Mouse (Mus musculus): Measurements from ENCODE around the gene Wfdc18. TPM values are rescaled to one million over a fixed set of nuclear protein-coding genes. Genes with fewer than 3 reads are reported as not detected.

Gene Wfdc18
- polyA plus RNA-seq, 1 experiment from 2014 or later, result 5.6 TPM

- Histone ChIP-seq H3K9me3 (ENCODE audit: control insufficient read depth, low read length) (peaks cover 4% of the 10 kb centered on the region), H3K4me3 (ENCODE audit: control insufficient read depth in 1 of 2, insufficient read depth in 1 of 2, low read depth in 1 of 2, low read length in 2 of 2) (no peak overlapping the region), H3K4me2 (ENCODE audit: low read length) (no peak overlapping the region), H3K27me3 (ENCODE audit: control insufficient read depth, insufficient read depth, low read length) (peaks cover 5% of the 10 kb centered on the region; the same call in 1 of the 2 replicates), H3K27ac (replicated peaks in 1 of 2; ENCODE audit: control insufficient read depth in 1 of 2, insufficient read depth in 1 of 2, low read depth in 2 of 2, low read length in 2 of 2) (no peak overlapping the region), H3K9ac (ENCODE audit: low read length) (no peak overlapping the region), H3K4me1 (ENCODE audit: control insufficient read depth in 2 of 2, insufficient read depth in 2 of 2, low read length in 2 of 2) (no peaks in the 10 kb centered on the region), H3K36me3 (ENCODE audit: control insufficient read depth, insufficient read depth, low read length) (no peaks in the 10 kb centered on the region)
- 72% methylated on average over 5 of the region's 5 CpGs for WGBS
- no peak for ATAC-seq (ENCODE audit: insufficient number of reproducible peaks, insufficient read depth, low FRiP score, low read depth)
Observed at GRCm38 (mm10) chr11:83733071-83733640, 24.3 kb downstream of the Wfdc18 start.

- no peak overlapping the region for H3K27ac ChIP-seq (replicated peaks in 1 of 2; ENCODE audit: control insufficient read depth in 1 of 2, insufficient read depth in 1 of 2, low read depth in 2 of 2, low read length in 2 of 2)
- no peak overlapping the region for H3K4me3 ChIP-seq (ENCODE audit: control insufficient read depth in 1 of 2, insufficient read depth in 1 of 2, low read depth in 1 of 2, low read length in 2 of 2)
- H3K27me3 ChIP-seq (ENCODE audit: control insufficient read depth, insufficient read depth, low read length), result peaks cover 5% of the 10 kb centered on the region; the same call in 1 of the 2 replicates
- H3K9ac ChIP-seq (ENCODE audit: low read length), result no peak overlapping the region
- ATAC-seq (ENCODE audit: insufficient number of reproducible peaks, insufficient read depth, low FRiP score, low read depth), result no peak
- H3K9me3 ChIP-seq (ENCODE audit: control insufficient read depth, low read length), result peaks cover 4% of the 10 kb centered on the region
- no peak overlapping the region for H3K4me2 ChIP-seq (ENCODE audit: low read length)
- no peaks in the 10 kb centered on the region for H3K4me1 ChIP-seq (ENCODE audit: control insufficient read depth in 2 of 2, insufficient read depth in 2 of 2, low read length in 2 of 2)
- WGBS, result 65% methylated on average over 1 of the region's 1 CpGs
- H3K36me3 ChIP-seq (ENCODE audit: control insufficient read depth, insufficient read depth, low read length), result no peaks in the 10 kb centered on the region
Observed at GRCm38 (mm10) chr11:83734215-83734614, 25.4 kb downstream of the Wfdc18 start.

DNA sequence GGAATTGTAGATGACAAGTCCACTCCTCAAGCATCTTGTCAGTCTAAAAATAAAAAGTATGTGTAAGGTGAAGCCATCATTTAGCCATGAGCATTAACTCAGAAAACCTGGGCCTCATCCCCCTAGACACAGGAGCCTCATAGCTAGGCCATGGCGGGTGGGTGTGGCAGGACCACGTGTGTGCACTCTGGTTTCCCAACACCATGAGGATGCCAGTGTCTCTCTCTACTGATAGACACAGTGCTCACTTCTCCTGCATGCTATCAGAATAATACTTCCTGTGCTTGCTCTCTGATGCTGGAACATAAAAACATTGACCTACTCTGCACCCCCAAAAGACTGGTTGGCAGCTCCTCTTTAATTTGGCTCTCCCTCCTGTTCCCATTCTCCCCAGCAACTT is 27.1 kb downstream of the Wfdc18 start:
- H3K27ac ChIP-seq (replicated peaks in 1 of 2; ENCODE audit: control insufficient read depth in 1 of 2, insufficient read depth in 1 of 2, low read depth in 2 of 2, low read length in 2 of 2), result no peak overlapping the region
- H3K4me1 ChIP-seq (ENCODE audit: control insufficient read depth in 2 of 2, insufficient read depth in 2 of 2, low read length in 2 of 2), result no peaks in the 10 kb centered on the region
- 52% methylated on average over 2 of the region's 2 CpGs for WGBS
- H3K9ac ChIP-seq (ENCODE audit: low read length), result no peak overlapping the region
- no peaks in the 10 kb centered on the region for H3K36me3 ChIP-seq (ENCODE audit: control insufficient read depth, insufficient read depth, low read length)
- no peak for ATAC-seq (ENCODE audit: insufficient number of reproducible peaks, insufficient read depth, low FRiP score, low read depth)
- H3K4me3 ChIP-seq (ENCODE audit: control insufficient read depth in 1 of 2, insufficient read depth in 1 of 2, low read depth in 1 of 2, low read length in 2 of 2), result no peak overlapping the region
- no peak overlapping the region for H3K4me2 ChIP-seq (ENCODE audit: low read length)
- peaks cover 4% of the 10 kb centered on the region for H3K9me3 ChIP-seq (ENCODE audit: control insufficient read depth, low read length)
- H3K27me3 ChIP-seq (ENCODE audit: control insufficient read depth, insufficient read depth, low read length), result peaks cover 8% of the 10 kb centered on the region; the same call in 1 of the 2 replicates

DNA sequence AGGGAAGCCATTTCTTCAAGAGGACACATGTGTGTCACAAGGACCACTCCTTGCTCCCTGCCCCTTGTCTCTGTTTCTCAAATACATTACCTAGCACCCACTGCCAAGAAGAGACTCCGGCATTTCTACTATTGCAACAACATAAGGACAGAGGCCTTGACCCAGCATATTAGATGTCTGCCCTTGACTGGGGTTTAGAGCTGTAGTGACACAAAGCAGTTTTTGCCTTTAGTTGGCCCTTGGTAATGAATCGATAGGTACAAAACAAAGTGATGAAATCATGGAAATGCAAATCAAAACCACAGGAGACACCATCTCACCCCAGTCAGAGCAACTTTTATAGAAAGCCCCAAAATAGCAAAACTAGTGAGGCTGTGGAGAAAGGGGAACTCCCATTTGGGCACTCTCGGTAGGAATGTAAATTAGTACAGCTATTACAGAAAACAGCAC is 28.3 kb downstream of the Wfdc18 start:
- no peak overlapping the region for H3K9ac ChIP-seq (ENCODE audit: low read length)
- no peak for ATAC-seq (ENCODE audit: insufficient number of reproducible peaks, insufficient read depth, low FRiP score, low read depth)
- WGBS, result 75% methylated on average over 3 of the region's 3 CpGs

DNA sequence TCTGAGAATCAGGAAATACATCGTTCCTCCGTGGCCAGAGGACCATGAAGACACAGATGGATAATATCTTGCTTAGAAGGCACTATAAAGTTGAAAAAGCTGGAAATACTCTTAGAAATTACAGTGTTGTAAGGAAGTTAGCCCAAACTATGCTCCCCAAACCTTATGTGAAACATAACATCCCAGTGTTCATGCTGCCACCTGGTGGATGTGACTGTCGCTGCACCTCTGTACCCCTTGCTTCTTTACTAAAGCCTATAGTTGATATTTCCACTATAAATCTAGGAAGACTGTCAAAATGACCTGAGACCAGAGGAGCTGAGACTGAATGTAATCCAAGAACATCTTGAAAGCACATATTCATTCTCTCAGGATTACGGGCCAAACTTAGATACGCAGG is 30.4 kb downstream of the Wfdc18 start:
- no peak overlapping the region for H3K4me2 ChIP-seq (ENCODE audit: low read length)
- H3K9me3 ChIP-seq (ENCODE audit: control insufficient read depth, low read length), result no peaks in the 10 kb centered on the region
- no peak overlapping the region for H3K9ac ChIP-seq (ENCODE audit: low read length)
- WGBS, result 17% methylated on average over 5 of the region's 5 CpGs
- H3K4me1 ChIP-seq (ENCODE audit: control insufficient read depth in 2 of 2, insufficient read depth in 2 of 2, low read length in 2 of 2), result no peaks in the 10 kb centered on the region
- no peak for ATAC-seq (ENCODE audit: insufficient number of reproducible peaks, insufficient read depth, low FRiP score, low read depth)
- H3K27me3 ChIP-seq (ENCODE audit: control insufficient read depth, insufficient read depth, low read length), result peaks cover 24% of the 10 kb centered on the region
- no peak overlapping the region for H3K27ac ChIP-seq (replicated peaks in 1 of 2; ENCODE audit: control insufficient read depth in 1 of 2, insufficient read depth in 1 of 2, low read depth in 2 of 2, low read length in 2 of 2)
- no peak overlapping the region for H3K4me3 ChIP-seq (ENCODE audit: control insufficient read depth in 1 of 2, insufficient read depth in 1 of 2, low read depth in 1 of 2, low read length in 2 of 2)
- H3K36me3 ChIP-seq (ENCODE audit: control insufficient read depth, insufficient read depth, low read length), result no peaks in the 10 kb centered on the region

More for the DNA sequence above, 28.3 kb downstream of the Wfdc18 start:
- Histone ChIP-seq H3K4me2 (ENCODE audit: low read length) (no peak overlapping the region), H3K9me3 (ENCODE audit: control insufficient read depth, low read length) (peaks cover 4% of the 10 kb centered on the region), H3K4me3 (ENCODE audit: control insufficient read depth in 1 of 2, insufficient read depth in 1 of 2, low read depth in 1 of 2, low read length in 2 of 2) (no peak overlapping the region), H3K36me3 (ENCODE audit: control insufficient read depth, insufficient read depth, low read length) (no peaks in the 10 kb centered on the region), H3K27me3 (ENCODE audit: control insufficient read depth, insufficient read depth, low read length) (peaks cover 15% of the 10 kb centered on the region; the same call in 1 of the 2 replicates), H3K27ac (replicated peaks in 1 of 2; ENCODE audit: control insufficient read depth in 1 of 2, insufficient read depth in 1 of 2, low read depth in 2 of 2, low read length in 2 of 2) (no peak overlapping the region), H3K4me1 (ENCODE audit: control insufficient read depth in 2 of 2, insufficient read depth in 2 of 2, low read length in 2 of 2) (no peaks in the 10 kb centered on the region)

DNA sequence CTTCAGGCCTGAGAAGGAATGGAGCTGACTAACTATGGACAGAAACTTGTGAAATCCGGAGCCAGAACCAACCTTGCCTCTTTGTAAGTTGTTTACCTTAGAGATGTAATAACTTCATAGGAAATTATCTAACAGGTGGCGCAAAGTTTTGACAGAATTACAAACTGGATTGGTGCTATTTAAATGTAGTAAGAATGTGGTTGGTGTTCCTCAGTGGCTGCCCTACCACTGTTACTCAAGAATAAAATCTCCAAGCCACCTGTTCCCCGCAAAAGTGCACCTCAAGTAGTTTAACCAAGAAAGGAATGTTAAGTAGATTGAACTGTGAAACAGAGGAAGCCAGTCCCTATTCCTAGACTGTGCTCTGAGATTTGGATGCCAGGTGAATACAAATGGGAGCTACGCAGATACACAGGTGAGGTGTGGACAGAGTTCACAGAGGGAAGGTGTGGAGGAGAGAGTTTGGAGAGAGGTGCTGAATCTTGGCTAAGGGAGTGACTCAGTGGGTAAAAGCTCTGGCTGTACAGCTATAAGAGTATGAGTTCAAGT is 31.7 kb downstream of the Wfdc18 start:
- Histone ChIP-seq H3K9ac (ENCODE audit: low read length) (no peak overlapping the region), H3K4me3 (ENCODE audit: control insufficient read depth in 1 of 2, insufficient read depth in 1 of 2, low read depth in 1 of 2, low read length in 2 of 2) (no peak overlapping the region), H3K27me3 (ENCODE audit: control insufficient read depth, insufficient read depth, low read length) (peaks cover 36% of the 10 kb centered on the region), H3K4me1 (ENCODE audit: control insufficient read depth in 2 of 2, insufficient read depth in 2 of 2, low read length in 2 of 2) (no peaks in the 10 kb centered on the region), H3K9me3 (ENCODE audit: control insufficient read depth, low read length) (no peaks in the 10 kb centered on the region), H3K36me3 (ENCODE audit: control insufficient read depth, insufficient read depth, low read length) (no peaks in the 10 kb centered on the region), H3K27ac (replicated peaks in 1 of 2; ENCODE audit: control insufficient read depth in 1 of 2, insufficient read depth in 1 of 2, low read depth in 2 of 2, low read length in 2 of 2) (no peak overlapping the region), H3K4me2 (ENCODE audit: low read length) (no peak overlapping the region)
- 68% methylated on average over 4 of the region's 4 CpGs for WGBS
- no peak for ATAC-seq (ENCODE audit: insufficient number of reproducible peaks, insufficient read depth, low FRiP score, low read depth)

DNA sequence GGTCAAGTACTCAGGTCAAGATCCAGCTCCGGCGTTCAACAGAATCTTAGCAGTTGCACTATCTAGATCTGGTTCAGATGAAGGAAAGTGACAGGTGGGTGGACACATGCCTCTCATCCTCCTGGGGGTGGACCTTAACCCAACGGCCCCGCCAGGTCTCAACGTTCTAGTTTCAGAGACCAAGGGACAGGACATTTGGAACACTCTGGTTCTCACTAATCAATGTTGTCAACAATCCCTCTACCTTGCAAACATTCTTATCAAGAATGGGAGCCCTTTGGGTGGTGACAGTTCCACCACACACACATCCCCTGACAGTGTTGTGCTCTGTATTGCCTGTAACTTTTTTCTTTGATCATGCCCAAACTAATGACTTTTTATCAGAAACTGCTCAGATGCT is 33.0 kb downstream of the Wfdc18 start:
- Histone ChIP-seq H3K4me1 (ENCODE audit: control insufficient read depth in 2 of 2, insufficient read depth in 2 of 2, low read length in 2 of 2) (no peaks in the 10 kb centered on the region), H3K27ac (replicated peaks in 1 of 2; ENCODE audit: control insufficient read depth in 1 of 2, insufficient read depth in 1 of 2, low read depth in 2 of 2, low read length in 2 of 2) (no peak overlapping the region), H3K9me3 (ENCODE audit: control insufficient read depth, low read length) (no peaks in the 10 kb centered on the region), H3K36me3 (ENCODE audit: control insufficient read depth, insufficient read depth, low read length) (no peaks in the 10 kb centered on the region), H3K4me3 (ENCODE audit: control insufficient read depth in 1 of 2, insufficient read depth in 1 of 2, low read depth in 1 of 2, low read length in 2 of 2) (no peak overlapping the region), H3K9ac (ENCODE audit: low read length) (no peak overlapping the region), H3K27me3 (ENCODE audit: control insufficient read depth, insufficient read depth, low read length) (peaks cover 43% of the 10 kb centered on the region), H3K4me2 (ENCODE audit: low read length) (no peak overlapping the region)
- no peak for ATAC-seq (ENCODE audit: insufficient number of reproducible peaks, insufficient read depth, low FRiP score, low read depth)
- 45% methylated on average over 5 of the region's 5 CpGs for WGBS
